Mouse (Mus musculus): ENCODE results near the gene Nectin4. TPM values are rescaled to one million over a fixed set of nuclear protein-coding genes. Genes with fewer than 3 reads are reported as not detected.
"Not testable (repeated sequence)": the region's sequence is repeated elsewhere in the genome, so short reads cannot be mapped to it uniquely, and the experiment has no call there.

Gene Nectin4
- total and polyA plus RNA-seq, 3 experiments: 0.30 to 2.7 (median 0.49) TPM

DNA sequence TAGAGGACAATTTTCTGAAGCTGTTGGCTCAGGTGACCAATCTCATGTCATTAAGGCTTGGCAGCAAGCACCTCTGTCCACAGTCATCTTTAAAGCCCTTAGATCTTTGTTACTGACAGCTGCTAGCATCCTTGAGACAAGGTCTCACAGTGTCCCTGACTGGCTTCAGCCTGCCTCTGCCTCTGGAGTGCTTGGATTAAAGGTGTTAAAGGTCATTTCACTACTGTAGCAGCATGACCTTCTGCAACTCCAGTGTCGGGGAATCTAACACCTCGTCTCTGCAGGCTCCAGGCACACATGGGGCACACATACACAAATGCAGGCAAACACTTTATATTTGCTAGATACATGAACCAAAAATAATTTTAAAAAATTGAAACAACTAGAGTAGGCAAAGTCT, 44.3 kb upstream of the Nectin4 start:
- dilution Hi-C loops (cut with MboI; ENCODE audit: extremely low pct_ligation_motif_present, extremely low pct_unique_long_range_greater_than_20kb, low sequenced_read_pairs) (no loop called here), in situ Hi-C loops (cut with MboI; ENCODE audit: low pct_ligation_motif_present, low pct_unique_long_range_greater_than_20kb, low sequenced_read_pairs) (no loop called here)
- TF ChIP-seq CHD2 (IDR thresholded peaks at IDR 0.05; ENCODE audit: low read length) (no peak), GABPA (IDR thresholded peaks at IDR 0.05; ENCODE audit: insufficient replicate concordance, low read depth, low read length) (no peak), MXI1 (IDR thresholded peaks at IDR 0.05; ENCODE audit: low read depth, low read length) (no peak), UBTF (IDR thresholded peaks at IDR 0.05; ENCODE audit: low read depth, low read length) (no peak), SMC3 (IDR thresholded peaks at IDR 0.05; ENCODE audit: low read depth, low read length) (no peak), JUN (IDR thresholded peaks at IDR 0.05; ENCODE audit: insufficient read depth, low read depth, low read length) (no peak), RCOR1 (conservative IDR thresholded peaks at IDR 0.05; ENCODE audit: low read depth, low read length) (no peak), E2F4 (IDR thresholded peaks at IDR 0.05; ENCODE audit: insufficient replicate concordance, low read depth, low read length) (no peak), ETS1 (conservative IDR thresholded peaks at IDR 0.05; ENCODE audit: low read depth, low read length) (no peak), ELF1 (IDR thresholded peaks at IDR 0.05; ENCODE audit: low read depth, low read length) (no peak), NELFE (IDR thresholded peaks at IDR 0.05; ENCODE audit: low read depth, low read length) (no peak)
- Histone ChIP-seq H3K9me3 (replicated peaks; ENCODE audit: low read length) (no peaks in the 10 kb centered on the region), H3K27me3 (replicated peaks) (no peaks in the 10 kb centered on the region), H3K4me1 (ENCODE audit: control insufficient read depth in 1 of 2, insufficient read depth in 2 of 2) (peaks cover 8 to 36% of the 10 kb centered on the region in 2 experiments), H3K4me2 (ENCODE audit: insufficient read depth, low read depth, poor library complexity, severe bottlenecking) (no peak overlapping the region), H3K79me2 (replicated peaks; ENCODE audit: control insufficient read depth, extremely low read depth, insufficient read depth, poor library complexity, severe bottlenecking) (peaks cover 35% of the 10 kb centered on the region), H3K36me3 (replicated peaks in 1 of 2; ENCODE audit: control insufficient read depth in 1 of 2, insufficient read depth in 1 of 2, low read length in 1 of 2) (peaks cover 2 to 24% of the 10 kb centered on the region in 2 experiments), H3K9ac (ENCODE audit: insufficient read depth, low read depth) (no peak overlapping the region), H3K4me3 (replicated peaks in 1 of 3; ENCODE audit: low read depth in 2 of 3, low read length in 2 of 3, poor library complexity in 1 of 3) (no peak overlapping the region), H3K27ac (ENCODE audit: insufficient read depth, low read depth) (no peak overlapping the region)
- DNase-seq (ENCODE audit: extremely low read depth): no peak

DNA sequence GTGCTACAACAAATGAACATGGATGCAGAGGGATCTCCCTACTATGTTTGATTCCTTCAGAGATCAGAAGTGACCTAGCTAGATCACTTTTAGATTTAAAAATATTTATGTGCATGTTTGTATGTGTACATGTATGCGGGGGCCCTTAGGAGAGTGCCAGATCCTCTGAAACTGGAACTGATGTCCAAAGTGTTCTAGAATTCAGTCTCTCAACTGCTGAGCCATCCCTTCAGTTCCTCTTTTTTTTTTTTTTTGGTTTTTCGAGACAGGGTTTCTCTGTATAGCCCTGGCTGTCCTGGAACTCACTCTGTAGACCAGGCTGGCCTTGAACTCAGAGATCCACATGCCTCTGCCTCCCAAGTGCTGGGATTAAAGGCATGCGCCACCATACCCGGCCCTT, 43.3 kb upstream of the Nectin4 start:
- TF ChIP-seq IRF4 (IDR thresholded peaks at IDR 0.05; ENCODE audit: low read depth, low read length): peak; percentile 73
- TF ChIP-seq ZNF384 (IDR thresholded peaks at IDR 0.05; ENCODE audit: low read depth, low read length): peak; percentile 92
- TF ChIP-seq EP300 (IDR thresholded peaks at IDR 0.05; ENCODE audit: low read length): peak; percentile 78
- TF ChIP-seq BHLHE40 (IDR thresholded peaks at IDR 0.05; ENCODE audit: low read depth, low read length): 0 out of 2 replicates have a peak, but pooled peaks have one; percentile 29
- peaks cover 43% of the 10 kb centered on the region for H3K79me2 ChIP-seq (replicated peaks; ENCODE audit: control insufficient read depth, extremely low read depth, insufficient read depth, poor library complexity, severe bottlenecking)

More for the DNA sequence above, 43.3 kb upstream of the Nectin4 start:
- peak; percentile 52 for DNase-seq (ENCODE audit: extremely low read depth)
- peaks cover 2 to 27% of the 10 kb centered on the region in 2 experiments for H3K36me3 ChIP-seq (replicated peaks in 1 of 2; ENCODE audit: control insufficient read depth in 1 of 2, insufficient read depth in 1 of 2, low read length in 1 of 2)
- H3K9me3 ChIP-seq (replicated peaks; ENCODE audit: low read length); H3K9ac ChIP-seq (ENCODE audit: insufficient read depth, low read depth); in situ Hi-C loops (cut with MboI; ENCODE audit: low pct_ligation_motif_present, low pct_unique_long_range_greater_than_20kb, low sequenced_read_pairs); dilution Hi-C loops (cut with MboI; ENCODE audit: extremely low pct_ligation_motif_present, extremely low pct_unique_long_range_greater_than_20kb, low sequenced_read_pairs); H3K4me3 ChIP-seq (replicated peaks in 1 of 3; ENCODE audit: low read depth in 2 of 3, low read length in 2 of 3, poor library complexity in 1 of 3); H3K27me3 ChIP-seq (replicated peaks): not testable (repeated sequence)
- H3K4me2 ChIP-seq (ENCODE audit: insufficient read depth, low read depth, poor library complexity, severe bottlenecking): peak overlapping the region; percentile 98; the same call in 1 of the 2 replicates
- H3K4me1 ChIP-seq (ENCODE audit: control insufficient read depth in 1 of 2, insufficient read depth in 2 of 2): peaks cover 13 to 45% of the 10 kb centered on the region in 2 experiments
- H3K27ac ChIP-seq (ENCODE audit: insufficient read depth, low read depth): 0 out of 2 replicates have a peak overlapping the region, but pooled peaks have one; percentile 23
